In genomic region chr2:30995432-30995996, GRCm38 (mm10) we compare ENCODE assay signal across 1 mouse cellular context.
TF ChIP-seq lines count a peak whose summit lies in the region.

No protein-coding gene starts in this region.

TF ChIP-seq in CH12.LX, 34 proteins besides CTCF, POLR2A, EP300 and RAD21 (continued from another document):
- no peak for TF ChIP-seq USF2 (conservative IDR thresholded peaks at IDR 0.05; ENCODE audit: low read depth, low read length)
